Mouse (Mus musculus) lung, embryonic 15.5 days (tissue): ENCODE data around the gene Mthfs. TPM values are rescaled to one million over a fixed set of nuclear protein-coding genes. Genes with fewer than 3 reads are reported as not detected.
"Not testable (repeated sequence)": the region's sequence is repeated elsewhere in the genome, so short reads cannot be mapped to it uniquely, and the experiment has no call there.

ENCODE experiments used
- ATAC-seq: fragments of 200-750 bp; cut with Nextera tagmentation; 2 replicates; pipeline ENCODE4 v1.8.0; 2017; ENCODE audit warnings: moderate number of reproducible peaks, borderline replicate concordance; ENCODE audit not compliant: low FRiP score, low TSS enrichment; ENCODE audit errors: extremely low read depth
- H3K27ac ChIP-seq: fragments of 300-500 bp; sonication (generic); 2 replicates; pipeline ENCODE4 v1.5.1; 2015; ENCODE audit warnings: moderate library complexity, mild to moderate bottlenecking, inconsistent platforms
- H3K27me3 ChIP-seq: fragments of 300-500 bp; sonication (generic); 2 replicates; pipeline ENCODE4 v1.6.1; 2015; ENCODE audit warnings: inconsistent platforms
- H3K36me3 ChIP-seq: fragments of 300-500 bp; sonication (generic); 2 replicates; pipeline ENCODE4 v1.6.1; 2015; ENCODE audit warnings: inconsistent platforms
- H3K4me1 ChIP-seq: fragments of 300-500 bp; sonication (generic); 2 replicates; pipeline ENCODE4 v1.6.1; 2015; ENCODE audit warnings: inconsistent platforms
- H3K4me2 ChIP-seq: fragments of 300-500 bp; sonication (generic); 2 replicates; pipeline ENCODE4 v1.6.1; 2015; ENCODE audit warnings: inconsistent platforms, mild to moderate bottlenecking, moderate library complexity
- H3K4me3 ChIP-seq: fragments of 300-500 bp; sonication (generic); 2 replicates; pipeline ENCODE4 v1.5.1; 2015; ENCODE audit warnings: mild to moderate bottlenecking, inconsistent platforms
- H3K9ac ChIP-seq: fragments of 300-500 bp; sonication (generic); 2 replicates; pipeline ENCODE4 v1.6.1; 2015; ENCODE audit warnings: inconsistent platforms
- H3K9me3 ChIP-seq: fragments of 300-500 bp; sonication (generic); 2 replicates; pipeline ENCODE4 v1.6.1; 2016; ENCODE audit warnings: inconsistent platforms
- WGBS: fragments of 180-500 bp; shearing (Covaris S2); methylation state at CpG from one replicate; pipeline ENCODE4 v1.1.7; 2015; 5-methylcytosine and 5-hydroxymethylcytosine counted together
- polyA plus RNA-seq: library from polyadenylated mRNA; unstranded; fragments of >200 nt; fragmentation: Nextera tagmentation; extraction: Ambion mirVana; gene quantifications from 2 replicates; pipeline ENCODE4 v1.2.1, GENCODE M21; 2015

The Mthfs gene
- polyA plus RNA-seq, 1 experiment from 2014 or later = 30.3 TPM

DNA sequence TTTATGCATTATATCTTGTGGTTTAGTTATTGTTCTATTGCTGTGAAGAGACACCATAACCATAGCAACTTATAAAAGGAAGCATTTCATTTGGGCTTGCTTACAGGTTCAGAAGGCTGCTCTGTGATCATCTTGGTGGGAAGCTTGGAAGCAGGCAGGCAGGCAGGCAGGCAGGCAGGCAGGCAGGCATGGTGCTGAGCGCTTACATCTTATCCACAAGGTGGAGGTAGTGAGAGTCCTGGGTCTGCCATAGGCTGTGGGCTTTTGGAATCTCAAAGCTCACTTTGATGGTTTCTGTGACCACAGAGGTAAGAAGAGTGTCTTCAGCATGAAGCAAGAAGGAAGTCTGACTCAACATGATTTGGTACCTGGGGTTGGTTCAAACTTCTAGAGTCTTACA, 2.0 kb downstream of the Mthfs start:
- H3K4me2 ChIP-seq, H3K9me3 ChIP-seq, H3K36me3 ChIP-seq, H3K27me3 ChIP-seq, H3K4me3 ChIP-seq, H3K27ac ChIP-seq, ATAC-seq, H3K9ac ChIP-seq, H3K4me1 ChIP-seq: not testable (repeated sequence)
- WGBS = 41% methylated on average over 1 of the region's 1 CpGs

- not testable (repeated sequence) for H3K9me3 ChIP-seq, H3K36me3 ChIP-seq, H3K4me1 ChIP-seq, ATAC-seq, H3K9ac ChIP-seq, H3K4me3 ChIP-seq, H3K4me2 ChIP-seq, H3K27me3 ChIP-seq, H3K27ac ChIP-seq
- 95% methylated on average over 4 of the region's 4 CpGs for WGBS
Measured at GRCm38 (mm10) chr9:89218174-89218573, 7.7 kb downstream of the Mthfs start.

- ATAC-seq, H3K4me2 ChIP-seq, H3K9me3 ChIP-seq, H3K27ac ChIP-seq, H3K36me3 ChIP-seq, H3K27me3 ChIP-seq, H3K9ac ChIP-seq, H3K4me1 ChIP-seq, H3K4me3 ChIP-seq: not testable (repeated sequence)
- 86% methylated on average over 3 of the region's 4 CpGs for WGBS
Measured at GRCm38 (mm10) chr9:89219668-89220067, 9.2 kb downstream of the Mthfs start.

DNA sequence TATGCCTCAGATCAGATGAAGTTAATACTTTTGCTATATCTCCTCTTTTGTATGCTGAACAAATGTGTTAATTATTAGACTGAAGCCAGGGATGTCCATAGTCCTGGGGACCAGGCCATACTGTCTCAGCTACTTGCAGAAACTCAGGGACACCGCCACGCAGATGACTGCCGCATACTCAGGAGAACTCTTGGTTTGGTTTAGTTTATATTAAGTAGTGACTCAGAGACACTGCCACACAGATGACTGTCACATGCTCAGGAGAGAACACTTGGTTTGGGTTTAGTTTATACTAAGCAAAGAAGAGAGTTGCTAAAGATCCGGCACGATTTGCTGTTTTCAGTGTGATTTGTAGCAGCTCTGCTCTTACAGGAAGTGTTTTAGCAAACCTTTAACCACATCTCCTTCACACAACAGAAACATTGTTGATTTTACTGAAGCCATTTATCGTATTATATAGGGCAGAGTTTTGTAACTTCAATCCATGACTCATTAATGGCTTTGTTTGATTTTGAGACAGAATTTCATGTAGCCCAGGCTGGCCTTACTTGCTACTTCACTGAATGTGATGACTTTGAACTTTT, 10.3 kb downstream of the Mthfs start:
- not testable (repeated sequence) for H3K9me3 ChIP-seq, H3K4me1 ChIP-seq, H3K4me2 ChIP-seq, H3K27ac ChIP-seq, H3K9ac ChIP-seq, ATAC-seq, H3K36me3 ChIP-seq, H3K27me3 ChIP-seq, H3K4me3 ChIP-seq
- WGBS = 75% methylated on average over 6 of the region's 6 CpGs

- Histone ChIP-seq H3K9me3 (no peaks in the 10 kb centered on the region), H3K27ac (no peak overlapping the region), H3K4me2 (no peak overlapping the region), H3K4me1 (no peaks in the 10 kb centered on the region), H3K36me3 (no peaks in the 10 kb centered on the region), H3K4me3 (no peak overlapping the region), H3K27me3 (no peaks in the 10 kb centered on the region), H3K9ac (no peak overlapping the region)
- ATAC-seq = no peak
- WGBS = 37% methylated on average over 4 of the region's 4 CpGs
Measured at GRCm38 (mm10) chr9:89226071-89226470, 15.6 kb downstream of the Mthfs start.

- WGBS = 87% methylated on average over 7 of the region's 7 CpGs
- Histone ChIP-seq H3K27me3 (no peaks in the 10 kb centered on the region), H3K27ac (no peak overlapping the region), H3K4me3 (no peak overlapping the region), H3K36me3 (no peaks in the 10 kb centered on the region), H3K4me1 (no peaks in the 10 kb centered on the region), H3K9ac (no peak overlapping the region), H3K9me3 (no peaks in the 10 kb centered on the region), H3K4me2 (no peak overlapping the region)
- no peak for ATAC-seq
Measured at GRCm38 (mm10) chr9:89228122-89228521, 17.6 kb downstream of the Mthfs start.

GRCm38 (mm10) chr9:89230897-89231497, 20.5 kb downstream of the Mthfs start:
- not testable (repeated sequence) for ATAC-seq, H3K4me1 ChIP-seq, H3K9ac ChIP-seq, H3K4me2 ChIP-seq, H3K36me3 ChIP-seq, H3K4me3 ChIP-seq, H3K27me3 ChIP-seq, H3K9me3 ChIP-seq, H3K27ac ChIP-seq
- WGBS = 63% methylated on average over 2 of the region's 2 CpGs

- H3K27me3 ChIP-seq, ATAC-seq, H3K4me1 ChIP-seq, H3K27ac ChIP-seq, H3K4me3 ChIP-seq, H3K9me3 ChIP-seq, H3K36me3 ChIP-seq, H3K4me2 ChIP-seq, H3K9ac ChIP-seq: not testable (repeated sequence)
- WGBS = 69% methylated on average over 4 of the region's 4 CpGs
Measured at GRCm38 (mm10) chr9:89237131-89237530, 26.7 kb downstream of the Mthfs start.

DNA sequence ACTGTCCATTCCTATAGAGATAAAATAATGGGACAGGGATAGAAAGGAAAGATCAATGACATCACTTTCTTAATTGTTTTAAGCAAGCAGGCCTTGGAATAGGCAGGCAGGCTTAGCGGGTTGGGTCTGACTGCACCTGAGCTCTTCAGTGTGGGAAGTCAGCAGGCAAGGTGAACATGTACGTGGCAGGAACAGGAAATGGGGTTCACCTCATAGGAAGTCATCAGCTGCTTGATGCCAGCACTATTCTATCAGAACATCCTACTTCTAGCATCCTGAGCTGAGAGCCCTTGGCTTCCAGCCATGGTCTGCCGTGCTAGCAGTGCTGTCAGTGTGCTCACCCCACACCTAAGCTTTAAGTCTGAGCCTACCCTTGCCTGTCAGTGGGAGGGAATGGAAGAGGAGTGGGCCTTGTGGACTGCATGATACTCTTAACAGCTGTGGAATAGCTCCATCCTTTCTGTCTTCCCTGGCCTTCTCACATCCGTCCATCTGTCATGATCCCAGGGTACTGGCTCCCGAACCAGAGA, 28.6 kb downstream of the Mthfs start:
- not testable (repeated sequence) for H3K4me2 ChIP-seq, H3K9ac ChIP-seq, H3K4me1 ChIP-seq, ATAC-seq, H3K27ac ChIP-seq, H3K4me3 ChIP-seq, H3K9me3 ChIP-seq, H3K36me3 ChIP-seq, H3K27me3 ChIP-seq
- 55% methylated on average over 4 of the region's 5 CpGs for WGBS

- not testable (repeated sequence) for H3K4me3 ChIP-seq, H3K27me3 ChIP-seq, H3K36me3 ChIP-seq, H3K9ac ChIP-seq, H3K4me2 ChIP-seq, H3K4me1 ChIP-seq, ATAC-seq, H3K27ac ChIP-seq, H3K9me3 ChIP-seq
- WGBS = 86% methylated on average over 3 of the region's 3 CpGs
Measured at GRCm38 (mm10) chr9:89240516-89241019, 30.1 kb downstream of the Mthfs start.

- WGBS = 66% methylated on average over 2 of the region's 2 CpGs
- H3K27ac ChIP-seq = no peak overlapping the region
- no peak overlapping the region for H3K4me2 ChIP-seq
- no peaks in the 10 kb centered on the region for H3K36me3 ChIP-seq
- no peak overlapping the region for H3K4me3 ChIP-seq
- H3K9me3 ChIP-seq = no peaks in the 10 kb centered on the region
- H3K27me3 ChIP-seq = no peaks in the 10 kb centered on the region
- no peaks in the 10 kb centered on the region for H3K4me1 ChIP-seq
- no peak overlapping the region for H3K9ac ChIP-seq
- ATAC-seq = no peak
Measured at GRCm38 (mm10) chr9:89253400-89253799, 42.9 kb downstream of the Mthfs start.

GRCm38 (mm10) chr9:89256556-89257335, 46.3 kb downstream of the Mthfs start:
- Histone ChIP-seq H3K9ac (no peak overlapping the region), H3K4me1 (no peaks in the 10 kb centered on the region), H3K4me2 (no peak overlapping the region), H3K27me3 (no peaks in the 10 kb centered on the region), H3K27ac (no peak overlapping the region), H3K9me3 (no peaks in the 10 kb centered on the region), H3K36me3 (no peaks in the 10 kb centered on the region), H3K4me3 (no peak overlapping the region)
- no peak for ATAC-seq
- 81% methylated on average over 12 of the region's 12 CpGs for WGBS
